Mouse (Mus musculus) ovary, postnatal 14 days (tissue): ENCODE results near the gene Lefty1.
A peak's percentile ranks its signal among the peaks of the same experiment; 100 is the strongest.
"Not testable (repeated sequence)": the region's sequence is repeated elsewhere in the genome, so short reads cannot be mapped to it uniquely, and the experiment has no call there.

Experiments
- DNase-seq: peaks from one replicate; pipeline ENCODE4 v3.0.0; 2022; ENCODE audit warnings: low spot score

The Lefty1 gene

GRCm38 (mm10) chr1:180934467-180935419, at the start of gene Lefty1:
Gene Lefty1 (plus strand): TSS chr1:180935022.
- no peak for DNase-seq

- DNase-seq: peak; percentile 83
Observed at GRCm38 (mm10) chr1:180888556-180889042, 46.2 kb upstream of the Lefty1 start.

- DNase-seq: no peak
Observed at GRCm38 (mm10) chr1:180889172-180889571, 45.6 kb upstream of the Lefty1 start.

- DNase-seq: no peak
Observed at GRCm38 (mm10) chr1:180889841-180890240, 45.0 kb upstream of the Lefty1 start.

GRCm38 (mm10) chr1:180892808-180893207, 42.0 kb upstream of the Lefty1 start, which contains the start of gene Lefty2:
Gene Lefty2 (plus strand): TSS chr1:180893108.
- DNase-seq: no peak

- not testable (repeated sequence) for DNase-seq
Observed at GRCm38 (mm10) chr1:180894088-180894987, 40.5 kb upstream of the Lefty1 start.

- no peak for DNase-seq
Observed at GRCm38 (mm10) chr1:180901107-180901506, 33.7 kb upstream of the Lefty1 start.

GRCm38 (mm10) chr1:180902915-180903314, 31.9 kb upstream of the Lefty1 start:
- no peak for DNase-seq

GRCm38 (mm10) chr1:180903666-180904038, 31.2 kb upstream of the Lefty1 start:
- no peak for DNase-seq

- peak; percentile 90 for DNase-seq
Observed at GRCm38 (mm10) chr1:180904039-180904814, 30.6 kb upstream of the Lefty1 start, which contains the start of gene Pycr2. Gene Pycr2 (plus strand): TSS chr1:180904293.

GRCm38 (mm10) chr1:180904815-180905080, 30.1 kb upstream of the Lefty1 start:
- no peak for DNase-seq

- DNase-seq: no peak
Observed at GRCm38 (mm10) chr1:180905307-180905706, 29.5 kb upstream of the Lefty1 start.

- no peak for DNase-seq
Observed at GRCm38 (mm10) chr1:180905876-180906275, 28.9 kb upstream of the Lefty1 start.

- DNase-seq: no peak
Observed at GRCm38 (mm10) chr1:180906461-180907147, 28.2 kb upstream of the Lefty1 start.

- DNase-seq: no peak
Observed at GRCm38 (mm10) chr1:180911138-180911537, 23.7 kb upstream of the Lefty1 start.

GRCm38 (mm10) chr1:180911653-180912287, 23.1 kb upstream of the Lefty1 start:
- DNase-seq: no peak

- no peak for DNase-seq
Observed at GRCm38 (mm10) chr1:180912792-180913191, 22.0 kb upstream of the Lefty1 start.

- DNase-seq: no peak
Observed at GRCm38 (mm10) chr1:180913797-180914196, 21.0 kb upstream of the Lefty1 start.

GRCm38 (mm10) chr1:180916425-180916824, 18.4 kb upstream of the Lefty1 start:
- DNase-seq: no peak

- DNase-seq: no peak
Observed at GRCm38 (mm10) chr1:180917053-180917452, 17.8 kb upstream of the Lefty1 start.

GRCm38 (mm10) chr1:180919686-180920085, 15.1 kb upstream of the Lefty1 start:
- DNase-seq: no peak
